Mouse (Mus musculus) spleen, adult 2 months (tissue): ENCODE measurements around the gene Slc39a7.

Experiments used
- CTCF ChIP-seq: fragments of 200-500 bp; IDR thresholded peaks from 2 replicates; pipeline ENCODE4 v1.5.1; 2011; ENCODE audit warnings: mild to moderate bottlenecking, inconsistent platforms; ENCODE audit not compliant: insufficient read depth, insufficient read length, insufficient replicate concordance; ENCODE audit errors: extremely low read depth
- POLR2A ChIP-seq: fragments of 200-500 bp; IDR thresholded peaks from 2 replicates; pipeline ENCODE4 v1.6.1; 2011; ENCODE audit warnings: low read depth, low read length, inconsistent platforms

DNA sequence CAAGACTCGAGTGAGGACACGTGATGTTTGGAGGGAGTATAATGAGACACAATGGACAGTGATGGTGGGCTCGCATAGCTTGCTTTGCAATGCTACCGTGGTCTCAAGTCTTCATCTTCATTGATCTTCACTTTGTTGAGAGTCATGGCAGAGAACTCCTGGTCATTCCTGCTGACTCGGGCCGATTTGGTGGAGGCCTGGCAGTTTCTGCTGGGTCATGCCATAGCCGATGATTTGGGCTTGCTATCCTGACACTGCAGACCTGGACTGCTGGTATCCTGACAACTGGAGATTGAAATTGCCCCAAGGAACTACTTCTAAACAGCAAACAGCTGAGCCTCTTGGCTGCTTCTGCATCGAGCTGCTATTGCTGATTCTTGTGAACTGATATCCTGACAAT, 36.5 kb downstream of the Slc39a7 start:
- TF ChIP-seq CTCF, result no peak
- no peak for TF ChIP-seq POLR2A
